Mouse (Mus musculus): Measurements from ENCODE around the gene Ush2a.

Gene Ush2a

DNA sequence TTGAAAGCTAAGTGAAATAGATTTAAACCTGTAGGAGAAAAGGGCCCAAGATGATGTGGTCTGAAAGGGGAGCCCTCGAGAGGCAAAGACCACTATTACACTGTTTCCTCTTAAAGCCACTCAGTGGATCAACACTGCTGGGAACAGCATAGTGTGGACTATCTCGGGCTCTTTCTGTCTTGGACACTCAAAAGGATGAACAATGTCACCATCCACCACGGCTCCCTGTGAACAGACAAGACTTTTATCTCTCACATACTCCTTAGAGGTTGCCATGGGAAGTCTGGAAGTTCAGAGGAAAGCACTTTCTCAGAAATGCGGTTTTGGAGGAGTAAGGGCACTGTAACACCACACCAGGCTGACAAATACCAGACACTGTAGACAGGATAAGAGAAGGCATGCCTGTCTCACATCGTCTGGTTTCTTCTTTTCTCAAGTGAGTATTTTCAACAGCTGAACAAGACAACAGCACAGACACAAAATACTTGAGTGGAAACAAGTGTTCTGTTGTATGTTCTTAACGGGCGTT, 124.0 kb downstream of the Ush2a start:
- in situ Hi-C loops (cut with MboI; ENCODE audit: low sequenced_read_pairs): no loop called here

- in situ Hi-C loops (cut with MboI; ENCODE audit: low sequenced_read_pairs): no loop called here
Observed at GRCm38 (mm10) chr1:188387321-188387720, 125.5 kb downstream of the Ush2a start.

DNA sequence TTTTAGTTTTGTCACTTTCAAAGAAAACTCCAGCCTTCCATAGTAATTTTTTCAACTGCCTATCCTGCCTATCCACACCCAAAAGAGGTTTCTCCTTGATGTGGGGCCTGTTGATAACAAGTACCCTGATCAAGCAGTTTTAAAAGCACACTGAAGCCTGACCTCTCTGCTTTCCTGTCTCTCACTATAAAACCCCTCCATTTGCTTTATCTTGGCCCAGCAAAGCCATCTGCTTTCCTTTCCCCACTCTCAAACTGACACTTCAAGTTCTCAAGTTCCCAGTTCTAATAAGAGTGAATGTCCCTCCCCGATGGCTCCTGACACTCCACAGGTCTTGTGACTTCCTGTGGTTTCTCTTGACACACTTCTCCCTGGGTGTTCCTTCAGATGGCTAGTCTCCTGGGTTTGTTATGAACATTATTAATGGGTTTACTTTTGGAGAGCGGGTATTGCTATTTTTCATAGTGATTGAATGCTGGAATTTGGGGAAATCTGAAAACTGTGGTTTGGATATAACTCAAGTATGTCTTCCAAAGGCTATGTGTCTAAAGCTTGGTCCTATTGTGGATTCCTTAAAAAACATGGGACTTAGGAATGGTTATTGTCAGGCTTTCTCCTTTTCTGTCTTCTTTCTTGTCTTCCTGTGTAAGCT, 126.1 kb downstream of the Ush2a start:
- in situ Hi-C loops (cut with MboI; ENCODE audit: low sequenced_read_pairs): no loop called here

GRCm38 (mm10) chr1:188390080-188390479, 128.3 kb downstream of the Ush2a start:
- in situ Hi-C loops (cut with MboI; ENCODE audit: low sequenced_read_pairs): no loop called here

- in situ Hi-C loops (cut with MboI; ENCODE audit: low sequenced_read_pairs): no loop called here
Observed at GRCm38 (mm10) chr1:188407176-188407575, 145.4 kb downstream of the Ush2a start.

DNA sequence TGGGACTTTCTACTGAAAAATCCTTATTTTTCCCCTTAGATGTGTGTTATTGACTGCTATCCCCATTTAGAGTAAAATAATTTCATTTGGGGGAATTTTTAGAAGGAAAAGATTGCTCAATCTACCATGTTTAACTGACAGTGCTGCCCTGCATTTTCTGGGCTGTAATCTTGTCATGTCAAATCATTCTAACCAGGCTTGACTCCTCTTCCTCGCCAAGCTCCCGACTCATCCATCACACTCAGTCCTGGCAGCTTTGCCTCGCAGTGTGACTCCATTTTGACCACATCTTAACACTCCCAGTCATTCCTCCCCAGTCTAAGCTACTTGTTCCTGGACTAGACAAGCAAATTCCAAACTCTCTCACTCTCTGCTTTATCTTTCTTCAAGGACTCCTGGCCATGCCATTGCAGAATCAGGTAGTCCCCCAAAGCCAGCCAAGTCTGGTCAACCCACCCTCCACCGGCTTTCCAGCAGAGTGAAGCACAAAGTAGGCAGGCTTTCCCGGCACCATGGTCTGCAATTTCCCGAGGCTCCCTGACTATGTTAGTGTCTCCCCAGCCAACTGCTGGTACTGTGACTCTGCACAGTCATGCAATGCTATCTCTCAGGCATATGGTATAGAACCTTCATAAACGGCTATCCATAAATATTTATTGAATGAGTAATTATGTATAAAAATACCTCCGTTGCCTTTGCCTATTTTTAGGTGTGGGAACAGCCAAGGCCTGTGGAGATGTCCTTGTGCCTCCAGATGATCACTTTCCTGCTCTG, 146.0 kb downstream of the Ush2a start:
- in situ Hi-C loops (cut with MboI; ENCODE audit: low sequenced_read_pairs): no loop called here

DNA sequence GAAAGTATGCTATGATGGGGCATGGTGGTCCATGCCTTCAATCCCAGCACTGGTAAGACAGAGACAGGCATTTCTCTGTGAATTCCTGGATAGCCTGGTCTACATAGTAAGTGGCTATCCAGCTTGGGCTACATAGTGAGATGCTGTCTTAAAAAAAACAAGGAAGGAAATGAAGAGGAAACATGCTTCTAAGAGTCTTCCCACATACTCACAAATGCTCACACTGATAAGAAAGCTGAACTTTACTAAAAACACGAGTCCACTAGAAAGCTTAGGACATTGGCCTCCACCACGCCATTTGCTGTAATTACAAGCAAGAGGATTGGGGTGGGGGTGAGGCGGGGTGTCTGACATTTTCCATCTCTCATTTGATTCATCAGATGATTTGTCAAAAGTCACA, 148.7 kb downstream of the Ush2a start:
- in situ Hi-C loops (cut with MboI; ENCODE audit: low sequenced_read_pairs): no loop called here

DNA sequence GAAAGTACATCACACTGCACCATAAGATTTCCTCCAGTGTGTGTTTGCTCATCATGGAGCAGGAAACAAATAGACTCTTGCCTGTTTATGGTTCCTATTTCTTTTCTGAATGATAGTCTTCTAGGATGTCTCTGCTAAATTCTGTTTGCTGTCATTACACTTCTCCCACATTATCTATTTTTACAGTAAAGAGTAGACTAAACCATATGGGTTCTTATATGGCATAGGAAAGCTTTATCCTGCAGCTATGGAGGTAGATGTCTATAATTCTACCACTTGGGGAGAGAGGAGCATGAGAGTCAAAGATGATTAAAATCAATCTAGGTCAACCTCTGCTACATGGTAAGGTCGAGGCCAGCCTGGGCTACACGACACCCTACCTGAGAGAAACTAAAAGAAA, 158.7 kb downstream of the Ush2a start:
- in situ Hi-C loops (cut with MboI; ENCODE audit: low sequenced_read_pairs): no loop called here

DNA sequence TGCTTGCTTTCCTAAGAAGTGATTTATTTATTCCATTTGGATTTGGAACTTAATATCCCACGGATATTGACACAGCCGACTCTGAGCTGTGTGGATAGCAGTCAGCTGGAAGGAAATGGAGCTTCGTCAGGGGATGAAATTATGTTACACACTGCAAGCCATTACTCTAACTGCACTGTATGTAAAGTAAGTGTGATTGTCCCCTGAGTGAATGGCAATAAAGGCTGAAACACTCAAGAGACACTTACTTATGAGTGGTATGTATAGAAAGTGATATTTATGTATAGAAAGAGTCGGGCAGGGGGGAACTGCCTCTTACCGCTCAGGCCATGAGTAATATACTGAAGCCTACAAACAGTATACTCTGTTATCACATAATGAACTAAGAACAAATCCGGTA, 166.3 kb downstream of the Ush2a start:
- in situ Hi-C loops (cut with MboI; ENCODE audit: low sequenced_read_pairs): no loop called here

- in situ Hi-C loops (cut with MboI; ENCODE audit: low sequenced_read_pairs): no loop called here
Observed at GRCm38 (mm10) chr1:188430689-188431088, 168.9 kb downstream of the Ush2a start.

DNA sequence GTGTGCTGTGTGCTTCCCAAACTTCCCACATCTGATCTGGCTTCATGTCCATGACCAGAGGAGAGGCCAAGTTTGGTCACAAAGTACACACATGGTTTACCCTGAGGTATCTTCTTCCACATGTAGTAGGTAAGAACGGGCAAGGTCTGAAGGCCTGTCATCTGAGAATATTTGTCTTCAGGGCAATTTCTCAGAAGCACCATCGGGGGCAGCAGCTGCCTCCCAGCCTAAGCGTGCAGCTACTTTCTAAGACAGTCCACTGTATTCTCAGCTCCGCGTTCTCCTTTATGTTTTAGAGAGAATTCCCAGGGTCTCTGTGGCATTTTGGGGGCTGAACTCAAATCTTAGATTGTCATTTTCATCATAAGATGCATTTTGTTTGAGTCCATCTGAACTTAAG, 186.1 kb downstream of the Ush2a start:
- in situ Hi-C loops (cut with MboI; ENCODE audit: low sequenced_read_pairs): no loop called here

GRCm38 (mm10) chr1:188456466-188457175, 194.8 kb downstream of the Ush2a start:
- in situ Hi-C loops (cut with MboI; ENCODE audit: low sequenced_read_pairs): no loop called here

GRCm38 (mm10) chr1:188457221-188458008, 195.6 kb downstream of the Ush2a start:
- in situ Hi-C loops (cut with MboI; ENCODE audit: low sequenced_read_pairs): no loop called here

DNA sequence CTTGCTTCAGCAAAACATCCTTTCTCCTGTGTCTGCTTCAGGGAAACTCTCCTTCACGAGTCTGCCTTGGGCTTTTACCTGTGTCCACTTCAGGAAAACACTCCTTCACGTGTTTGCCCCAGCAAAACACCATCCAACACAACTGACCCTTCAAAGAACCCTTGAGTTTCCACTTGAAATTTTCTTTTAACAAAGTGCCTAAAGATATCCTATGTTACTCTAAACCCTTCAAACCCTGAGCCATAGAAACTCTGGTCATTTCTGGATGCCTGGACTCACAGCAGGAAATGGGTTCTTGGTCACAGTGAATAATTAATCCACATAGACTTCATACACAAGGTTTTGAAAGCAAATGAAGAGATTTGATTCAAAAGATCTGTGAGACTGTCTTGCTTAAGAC, 199.4 kb downstream of the Ush2a start:
- in situ Hi-C loops (cut with MboI; ENCODE audit: low sequenced_read_pairs): no loop called here

DNA sequence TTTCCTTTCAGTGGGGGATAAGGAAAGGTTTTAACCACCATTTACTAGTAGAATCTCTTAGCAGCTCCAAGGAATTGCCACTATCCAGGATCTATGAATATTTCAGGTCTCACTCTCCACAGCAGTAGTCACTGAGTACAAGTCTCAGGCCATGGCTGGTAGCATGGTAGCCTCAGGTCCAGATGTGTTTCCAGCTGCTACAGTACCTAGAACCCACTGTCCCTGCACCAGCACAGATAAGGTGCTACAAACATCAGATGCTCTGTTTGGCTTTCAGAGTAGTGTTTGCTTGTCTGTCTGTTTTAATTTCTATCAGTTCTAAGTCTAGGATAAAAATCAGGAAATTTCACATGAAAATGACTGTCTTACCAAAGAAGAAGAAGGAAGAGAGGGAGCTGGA, 202.8 kb downstream of the Ush2a start:
- in situ Hi-C loops (cut with MboI; ENCODE audit: low sequenced_read_pairs): no loop called here

- in situ Hi-C loops (cut with MboI; ENCODE audit: low sequenced_read_pairs): no loop called here
Observed at GRCm38 (mm10) chr1:188468371-188468783, 206.6 kb downstream of the Ush2a start.

GRCm38 (mm10) chr1:188504958-188505357, 243.1 kb downstream of the Ush2a start:
- in situ Hi-C loops (cut with MboI; ENCODE audit: low sequenced_read_pairs): no loop called here

GRCm38 (mm10) chr1:188518792-188519191, 257.0 kb downstream of the Ush2a start:
- in situ Hi-C loops (cut with MboI; ENCODE audit: low sequenced_read_pairs): no loop called here

- in situ Hi-C loops (cut with MboI; ENCODE audit: low sequenced_read_pairs): no loop called here
Observed at GRCm38 (mm10) chr1:188527451-188527850, 265.6 kb downstream of the Ush2a start.

- in situ Hi-C loops (cut with MboI; ENCODE audit: low sequenced_read_pairs): no loop called here
Observed at GRCm38 (mm10) chr1:188529606-188530131, 267.8 kb downstream of the Ush2a start.

DNA sequence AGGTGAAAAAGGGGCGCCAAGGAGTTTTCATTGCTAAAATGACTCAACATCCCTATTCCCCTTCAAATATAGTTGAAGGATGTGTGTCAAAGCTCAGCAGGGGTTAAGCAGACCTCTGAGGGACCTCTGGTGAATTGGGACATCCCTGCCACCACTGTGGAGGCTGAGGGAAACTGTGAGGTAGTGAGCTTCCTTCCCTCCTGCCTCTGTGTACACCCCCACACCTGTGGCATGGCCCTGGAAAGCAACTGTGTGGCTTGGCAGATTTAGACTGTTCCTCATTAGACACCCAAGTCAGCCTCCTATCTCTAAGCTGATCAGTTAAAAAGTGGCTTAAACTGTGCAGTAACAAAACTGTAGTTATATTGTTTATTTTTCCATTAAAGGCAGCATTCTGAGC, 275.2 kb downstream of the Ush2a start:
- in situ Hi-C loops (cut with MboI; ENCODE audit: low sequenced_read_pairs): no loop called here

Measured in CH12F3 (cell line).